ENCODE assay signal across 16 mouse cellular contexts in genomic region chr10:45019418-45019817, GRCm38 (mm10). TPM values are rescaled to one million over a fixed set of nuclear protein-coding genes. Genes with fewer than 3 reads are reported as not detected.
DNase-seq lines count a peak whose midpoint lies in the region; ATAC-seq and TF ChIP-seq lines count a peak whose summit lies in the region.
"Had no signal": no experiment of that assay in that cellular context is flagged by ENCODE, and none has a peak within 500 bp of the region (broad histone marks: within the 10 kb centered on the region; RNA-seq: fewer than 3 reads in every experiment).

No protein-coding gene starts in this region.

- H3K9me3 ChIP-seq in liver, postnatal 0 days (ENCODE audit: low read length): no peaks in the 10 kb centered on the region; the same call in 1 of the 2 replicates
- H3K9me3 ChIP-seq in liver, embryonic 12.5 days (replicated peaks): no peaks in the 10 kb centered on the region
- peaks cover 5% of the 10 kb centered on the region; the same call in 1 of the 2 replicates for H3K9me3 ChIP-seq in kidney, embryonic 15.5 days (replicated peaks)
- H3K9me3 ChIP-seq: forebrain, embryonic 15.5 days had no signal

- no peak overlapping the region for H3K4me2 ChIP-seq in liver, postnatal 0 days (ENCODE audit: low read depth, low read length)
- H3K4me2 ChIP-seq in liver, embryonic 12.5 days: no peak overlapping the region
- H3K4me2 ChIP-seq in myocyte (ENCODE audit: low read depth): peak overlapping the region; percentile 43
- no peak overlapping the region for H3K4me2 ChIP-seq in kidney, embryonic 15.5 days
- H3K4me2 ChIP-seq: forebrain, embryonic 15.5 days; midbrain, embryonic 11.5 days had no signal

- no peak for TF ChIP-seq CTCF in liver, postnatal 0 days (IDR thresholded peaks at IDR 0.05; ENCODE audit: low read depth)

- H3K4me1 ChIP-seq in liver, postnatal 0 days (ENCODE audit: insufficient read depth): no peaks in the 10 kb centered on the region
- H3K4me1 ChIP-seq in liver, embryonic 12.5 days: no peaks in the 10 kb centered on the region
- no peaks in the 10 kb centered on the region for H3K4me1 ChIP-seq in kidney, embryonic 15.5 days
- H3K4me1 ChIP-seq: forebrain, embryonic 15.5 days had no signal

- no peaks in the 10 kb centered on the region for H3K27me3 ChIP-seq in liver, postnatal 0 days (ENCODE audit: insufficient read depth, low read length)
- no peaks in the 10 kb centered on the region for H3K27me3 ChIP-seq in liver, embryonic 12.5 days (replicated peaks)
- H3K27me3 ChIP-seq in myocyte (ENCODE audit: control insufficient read depth, insufficient read depth, insufficient read length): no peaks in the 10 kb centered on the region
- H3K27me3 ChIP-seq in kidney, embryonic 15.5 days: no peaks in the 10 kb centered on the region
- H3K27me3 ChIP-seq: forebrain, embryonic 15.5 days had no signal

- no peak overlapping the region for H3K9ac ChIP-seq in liver, postnatal 0 days (replicated peaks)
- H3K9ac ChIP-seq in liver, embryonic 12.5 days: no peak overlapping the region
- H3K9ac ChIP-seq in kidney, embryonic 15.5 days: no peak overlapping the region
- H3K9ac ChIP-seq: forebrain, embryonic 15.5 days had no signal

- TF ChIP-seq EP300 in liver, postnatal 0 days (IDR thresholded peaks at IDR 0.05; ENCODE audit: low read depth): no peak

- H3K4me3 ChIP-seq in liver, postnatal 0 days (ENCODE audit: low read depth, low read length): no peak overlapping the region
- no peak overlapping the region for H3K4me3 ChIP-seq in liver, embryonic 12.5 days
- no peak overlapping the region for H3K4me3 ChIP-seq in myocyte
- no peak overlapping the region for H3K4me3 ChIP-seq in kidney, embryonic 15.5 days (replicated peaks)
- H3K4me3 ChIP-seq: forebrain, embryonic 15.5 days had no signal

- no peak for TF ChIP-seq POLR2A in myocyte (IDR thresholded peaks at IDR 0.05; ENCODE audit: insufficient read length, low read depth)

- WGBS in liver, postnatal 0 days (ENCODE audit: insufficient replicate concordance): 57% methylated on average over 7 of the region's 7 CpGs
- WGBS in liver, embryonic 12.5 days (ENCODE audit: insufficient replicate concordance): 51% methylated on average over 7 of the region's 7 CpGs
- 35% methylated on average over 7 of the region's 7 CpGs for WGBS in kidney, embryonic 15.5 days

- H3K27ac ChIP-seq in liver, postnatal 0 days (ENCODE audit: low read depth): no peak overlapping the region
- H3K27ac ChIP-seq in liver, embryonic 12.5 days: no peak overlapping the region
- no peak overlapping the region for H3K27ac ChIP-seq in kidney, embryonic 15.5 days
- H3K27ac ChIP-seq: forebrain, embryonic 15.5 days; hindbrain, postnatal 0 days had no signal

- H3K36me3 ChIP-seq in liver, postnatal 0 days (replicated peaks; ENCODE audit: insufficient read depth, low read length): no peaks in the 10 kb centered on the region
- H3K36me3 ChIP-seq in liver, embryonic 12.5 days: no peaks in the 10 kb centered on the region
- no peaks in the 10 kb centered on the region for H3K36me3 ChIP-seq in myocyte (ENCODE audit: control insufficient read depth, insufficient read depth)
- no peaks in the 10 kb centered on the region for H3K36me3 ChIP-seq in kidney, embryonic 15.5 days
- H3K36me3 ChIP-seq: forebrain, embryonic 15.5 days had no signal

- H3ac ChIP-seq in myocyte (ENCODE audit: control insufficient read depth, insufficient read length): no peak overlapping the region

- no peak for DNase-seq in liver, postnatal 0 days
- DNase-seq in CD4-positive helper T cell, adult 2 months (ENCODE audit: low read depth, low spot score): peak; percentile 45
- DNase-seq in B cell, adult 2 months: no peak
- DNase-seq in gastrocnemius, adult 18-20 months (ENCODE audit: low spot score): no peak
- DNase-seq: adrenal gland, adult 8-10 months; cerebellum, adult 8-10 months; heart, postnatal 14 days; liver; right cerebral cortex, adult 18-20 months had no signal

- peak; percentile 9; the same call in 1 of the 2 replicates for ATAC-seq in liver, postnatal 0 days
- no peak for ATAC-seq in liver, embryonic 12.5 days
- ATAC-seq in granulocyte monocyte progenitor cell, adult 5-6 weeks (replicated peaks; ENCODE audit: poor library complexity, severe bottlenecking): 0 out of 2 replicates have a peak, but pooled peaks have one; percentile 22
- no peak for ATAC-seq in kidney, embryonic 15.5 days (replicated peaks; ENCODE audit: low FRiP score)
- ATAC-seq: forebrain, embryonic 15.5 days; hindbrain, postnatal 0 days had no signal

- no peaks in the 10 kb centered on the region for H3K79me2 ChIP-seq in myocyte (ENCODE audit: control insufficient read depth, insufficient read depth)

TF ChIP-seq in myocyte, 11 proteins besides CTCF, POLR2A, EP300 and RAD21:
- no peak for TF ChIP-seq CEBPB (IDR thresholded peaks at IDR 0.05; ENCODE audit: insufficient read depth, poor library complexity, severe bottlenecking)
- TF ChIP-seq E2F4 (IDR thresholded peaks at IDR 0.05; ENCODE audit: insufficient read depth): no peak
- TF ChIP-seq MYOD1 (IDR thresholded peaks at IDR 0.05; ENCODE audit: control insufficient read depth in 1 of 3, insufficient read length in 2 of 3, low read depth in 2 of 3): peak in 2 of 3 experiments; percentile 17 to 51
- TF ChIP-seq REST (IDR thresholded peaks at IDR 0.05; ENCODE audit: insufficient read depth, insufficient read length): no peak
- no peak for TF ChIP-seq MAX (IDR thresholded peaks at IDR 0.05; ENCODE audit: low read depth)
- no peak for TF ChIP-seq SRF (IDR thresholded peaks at IDR 0.05; ENCODE audit: control insufficient read depth, insufficient read length, low read depth)
- TF ChIP-seq TCF3 (IDR thresholded peaks at IDR 0.05; ENCODE audit: insufficient read length, low read depth): no peak

RNA-seq across cellular contexts. Expression of gene Prep, which starts 47.6 kb away (rescaled TPM):
- polyA plus RNA-seq in liver, postnatal 0 days (2015; fragmentation: Nextera tagmentation; extraction: Ambion mirVana): 6.4 and 7.1 TPM in 2 replicates
- 15.7 and 16.1 TPM in 2 replicates for polyA plus RNA-seq in liver, embryonic 12.5 days (2016; fragmentation: Nextera tagmentation; extraction: Ambion mirVana)
- 15.0 and 17.3 TPM in 2 replicates for total RNA-seq in granulocyte monocyte progenitor cell, adult 5-6 weeks (2014; fragmentation: Nextera tagmentation)
- 12.7 and 14.3 TPM in 2 replicates for total RNA-seq in granulocyte monocyte progenitor cell, adult 5-6 weeks (2017)
- 35.6 TPM for polyA plus RNA-seq in myocyte (2012; fragmentation: generic; extraction: Trizol)
- 24.8 and 25.5 TPM in 2 replicates for polyA plus RNA-seq in kidney, embryonic 15.5 days (2015; fragmentation: Nextera tagmentation; extraction: Ambion mirVana)
- total RNA-seq in gastrocnemius, adult 18-20 months (2021): 1 to 10 TPM; 6.0 to 6.9 TPM

Comparison
In these comparisons a context has a peak if more than half of its experiments do, and no peak if none do; other contexts are left out.
1. ATAC-seq: peak in liver, postnatal 0 days (single experiment) and granulocyte monocyte progenitor cell, adult 5-6 weeks (single experiment); none in liver, embryonic 12.5 days (single experiment) and kidney, embryonic 15.5 days (single experiment).